Mouse (Mus musculus): ENCODE measurements at regions not wholly inside any gene's neighbourhood (a gene's known extent, or its start where the extent isn't known, plus 50 kb on each side); places are given as distances from the start of the nearest gene placed in this dataset.
"Not testable (repeated sequence)": the region's sequence is repeated elsewhere in the genome, so short reads cannot be mapped to it uniquely, and the experiment has no call there.

DNA sequence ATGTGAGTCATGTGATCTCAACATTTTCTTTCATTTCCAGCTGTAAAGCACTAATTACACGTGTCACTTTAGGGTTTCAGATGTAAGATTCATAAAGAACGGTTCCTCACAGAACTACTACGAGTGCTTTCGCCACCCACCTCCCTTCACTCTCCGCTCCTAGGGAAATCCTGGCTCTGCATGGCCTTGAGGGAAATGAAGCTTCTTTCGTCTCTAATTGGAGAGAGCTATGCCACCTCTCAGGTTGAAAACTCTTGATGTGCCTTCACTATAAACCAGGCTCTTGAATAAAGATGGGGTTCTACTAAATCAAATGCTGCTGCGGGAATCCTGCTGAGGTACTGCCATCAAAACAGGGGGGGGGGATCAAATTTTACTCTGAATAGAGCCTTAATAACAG is 686.0 kb upstream of the Hs3st1 start:
- Histone ChIP-seq H3K36me3 (ENCODE audit: control insufficient read depth, insufficient read depth, low read length) (no peaks in the 10 kb centered on the region), H3K4me3 (ENCODE audit: low read depth, low read length) (no peak overlapping the region), H3K9ac (ENCODE audit: low read depth, low read length) (no peak overlapping the region), H3K4me2 (ENCODE audit: low read depth, low read length) (no peak overlapping the region), H3K4me1 (ENCODE audit: control insufficient read depth, insufficient read depth, low read length) (no peaks in the 10 kb centered on the region), H3K9me3 (ENCODE audit: control insufficient read depth, low read length) (no peaks in the 10 kb centered on the region), H3K27ac (replicated peaks; ENCODE audit: low read depth, low read length) (no peak overlapping the region), H3K27me3 (replicated peaks; ENCODE audit: control insufficient read depth, insufficient read depth, low read length) (no peaks in the 10 kb centered on the region)
- 69% methylated on average over 7 of the region's 7 CpGs for WGBS
- ATAC-seq (ENCODE audit: low read depth) (no peak), DNase-seq (ENCODE audit: low spot score) (no peak)

DNA sequence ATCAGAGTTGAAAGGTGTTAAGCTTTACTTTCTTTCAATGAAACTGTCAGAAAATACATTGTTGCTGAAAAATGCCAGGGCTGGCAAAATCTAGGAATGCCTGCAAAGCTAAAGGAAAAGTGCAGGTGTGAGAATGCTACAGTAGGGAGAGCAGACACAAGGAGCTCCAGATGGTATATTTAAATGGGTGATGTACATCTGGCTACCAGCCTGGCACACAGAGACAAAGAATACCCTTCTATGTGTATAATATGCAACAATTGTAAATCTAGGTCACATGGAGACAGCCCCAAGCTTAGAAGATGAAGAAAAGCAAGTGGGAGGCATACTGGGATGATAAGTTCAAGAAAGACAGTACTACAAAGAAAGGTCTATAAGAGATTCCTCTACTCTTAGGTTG is 647.4 kb upstream of the Hs3st1 start:
- Histone ChIP-seq H3K36me3 (ENCODE audit: control insufficient read depth, insufficient read depth, low read length) (no peaks in the 10 kb centered on the region), H3K27ac (replicated peaks; ENCODE audit: low read depth, low read length) (no peak overlapping the region), H3K4me1 (ENCODE audit: control insufficient read depth, insufficient read depth, low read length) (no peaks in the 10 kb centered on the region), H3K27me3 (replicated peaks; ENCODE audit: control insufficient read depth, insufficient read depth, low read length) (no peaks in the 10 kb centered on the region), H3K9ac (ENCODE audit: low read depth, low read length) (no peak overlapping the region), H3K4me2 (ENCODE audit: low read depth, low read length) (no peak overlapping the region), H3K9me3 (ENCODE audit: control insufficient read depth, low read length) (no peaks in the 10 kb centered on the region), H3K4me3 (ENCODE audit: low read depth, low read length) (no peak overlapping the region)
- DNase-seq (ENCODE audit: low spot score) = no peak
- ATAC-seq (ENCODE audit: low read depth) = no peak

DNA sequence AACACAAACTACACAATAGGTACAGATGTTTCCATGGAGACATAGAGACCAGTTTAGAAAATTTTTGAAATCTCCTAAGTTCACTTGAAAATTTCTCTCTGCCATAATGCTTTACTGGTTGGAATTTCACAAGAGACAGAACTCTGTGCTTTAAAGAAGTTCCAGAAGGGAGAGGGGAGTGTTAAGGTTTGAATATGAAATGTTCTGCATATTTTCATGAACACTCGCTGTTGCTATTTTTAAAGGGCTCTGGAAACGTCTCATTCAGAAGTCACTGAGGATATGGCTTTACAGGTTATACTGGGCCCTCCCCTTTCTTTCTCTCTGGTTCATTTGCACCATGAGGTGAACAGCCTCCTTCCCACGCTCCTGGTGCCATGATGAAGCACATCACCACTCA is 639.5 kb upstream of the Hs3st1 start:
- Histone ChIP-seq H3K36me3 (ENCODE audit: control insufficient read depth, insufficient read depth, low read length) (no peaks in the 10 kb centered on the region), H3K4me2 (ENCODE audit: low read depth, low read length) (no peak overlapping the region), H3K27ac (replicated peaks; ENCODE audit: low read depth, low read length) (no peak overlapping the region), H3K9ac (ENCODE audit: low read depth, low read length) (no peak overlapping the region), H3K4me3 (ENCODE audit: low read depth, low read length) (no peak overlapping the region), H3K27me3 (replicated peaks; ENCODE audit: control insufficient read depth, insufficient read depth, low read length) (no peaks in the 10 kb centered on the region), H3K9me3 (ENCODE audit: control insufficient read depth, low read length) (no peaks in the 10 kb centered on the region), H3K4me1 (ENCODE audit: control insufficient read depth, insufficient read depth, low read length) (no peaks in the 10 kb centered on the region)
- ATAC-seq (ENCODE audit: low read depth) (no peak), DNase-seq (ENCODE audit: low spot score) (no peak)
- 66% methylated on average over 3 of the region's 3 CpGs for whole genome bisulfite sequencing

GRCm38 (mm10) chr5:40389591-40389990 is 634.3 kb upstream of the Hs3st1 start:
- Histone ChIP-seq H3K9ac (ENCODE audit: low read depth, low read length) (no peak overlapping the region), H3K4me2 (ENCODE audit: low read depth, low read length) (no peak overlapping the region)
- DNase-seq (ENCODE audit: low spot score) = no peak

DNA sequence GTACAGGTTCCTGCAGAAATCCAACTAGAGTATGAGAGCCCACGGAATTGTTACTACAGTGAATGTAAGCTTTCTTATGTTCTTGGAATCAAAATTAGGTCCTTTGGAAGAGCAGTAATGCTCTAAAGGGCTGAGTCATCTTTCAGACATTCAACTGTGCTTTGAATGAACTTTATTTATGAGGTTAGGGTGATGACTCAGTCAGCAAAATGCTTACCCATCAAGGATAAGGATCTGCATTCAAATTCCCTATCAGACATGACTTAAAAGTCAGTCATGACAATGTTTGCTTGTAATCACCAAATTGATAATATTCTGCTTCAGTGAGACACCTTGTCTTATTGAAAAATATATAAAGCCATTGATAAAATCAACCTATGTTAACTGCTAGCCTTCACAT is 611.7 kb upstream of the Hs3st1 start:
- Histone ChIP-seq H3K9me3 (ENCODE audit: control insufficient read depth, low read length) (no peaks in the 10 kb centered on the region), H3K27me3 (replicated peaks; ENCODE audit: control insufficient read depth, insufficient read depth, low read length) (no peaks in the 10 kb centered on the region), H3K4me3 (ENCODE audit: low read depth, low read length) (no peak overlapping the region), H3K4me1 (ENCODE audit: control insufficient read depth, insufficient read depth, low read length) (no peaks in the 10 kb centered on the region), H3K36me3 (ENCODE audit: control insufficient read depth, insufficient read depth, low read length) (no peaks in the 10 kb centered on the region), H3K4me2 (ENCODE audit: low read depth, low read length) (no peak overlapping the region), H3K9ac (ENCODE audit: low read depth, low read length) (no peak overlapping the region), H3K27ac (replicated peaks; ENCODE audit: low read depth, low read length) (no peak overlapping the region)
- WGBS = 77% methylated on average over 1 of the region's 1 CpGs
- no peak for ATAC-seq (ENCODE audit: low read depth)
- DNase-seq (ENCODE audit: low spot score) = no peak

More at GRCm38 (mm10) chr5:40389591-40389990, 634.3 kb upstream of the Hs3st1 start:
- no peaks in the 10 kb centered on the region for H3K4me1 ChIP-seq (ENCODE audit: control insufficient read depth, insufficient read depth, low read length)
- H3K36me3 ChIP-seq (ENCODE audit: control insufficient read depth, insufficient read depth, low read length) = no peaks in the 10 kb centered on the region
- no peaks in the 10 kb centered on the region for H3K9me3 ChIP-seq (ENCODE audit: control insufficient read depth, low read length)
- H3K27ac ChIP-seq (replicated peaks; ENCODE audit: low read depth, low read length) = no peak overlapping the region
- H3K27me3 ChIP-seq (replicated peaks; ENCODE audit: control insufficient read depth, insufficient read depth, low read length) = no peaks in the 10 kb centered on the region
- H3K4me3 ChIP-seq (ENCODE audit: low read depth, low read length) = no peak overlapping the region
- no peak for ATAC-seq (ENCODE audit: low read depth)

- 19% methylated on average over 1 of the region's 1 CpGs for WGBS
- Histone ChIP-seq H3K27ac (replicated peaks; ENCODE audit: low read depth, low read length) (no peak overlapping the region), H3K4me3 (ENCODE audit: low read depth, low read length) (no peak overlapping the region), H3K9ac (ENCODE audit: low read depth, low read length) (no peak overlapping the region), H3K4me1 (ENCODE audit: control insufficient read depth, insufficient read depth, low read length) (no peaks in the 10 kb centered on the region), H3K4me2 (ENCODE audit: low read depth, low read length) (no peak overlapping the region), H3K27me3 (replicated peaks; ENCODE audit: control insufficient read depth, insufficient read depth, low read length) (no peaks in the 10 kb centered on the region), H3K36me3 (ENCODE audit: control insufficient read depth, insufficient read depth, low read length) (no peaks in the 10 kb centered on the region), H3K9me3 (ENCODE audit: control insufficient read depth, low read length) (no peaks in the 10 kb centered on the region)
- ATAC-seq (ENCODE audit: low read depth) = 0 out of 2 replicates have a peak, but pooled peaks have one; percentile 57
- peak; percentile 20 for DNase-seq (ENCODE audit: low spot score)
These were observed 576.0 kb upstream of the Hs3st1 start for GRCm38 (mm10) chr5:40331237-40331636.

DNA sequence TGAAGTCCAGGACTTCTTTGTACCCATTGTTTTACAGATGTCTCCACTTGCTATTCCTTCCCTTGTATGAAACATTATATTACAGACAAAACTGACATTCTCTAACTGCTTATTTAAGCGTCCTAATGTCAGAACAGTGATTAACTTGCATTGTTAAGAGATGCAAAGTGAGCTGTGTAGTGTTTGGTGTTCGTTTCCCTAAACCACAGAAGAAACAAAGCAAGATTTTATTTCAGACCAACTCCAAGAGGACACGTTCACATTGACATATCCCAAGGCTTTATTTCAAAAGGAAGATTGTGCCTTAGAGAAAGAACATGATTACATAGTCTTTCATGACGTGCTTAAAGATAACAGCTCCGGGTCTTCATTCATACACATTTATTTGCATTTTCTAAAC is 553.2 kb upstream of the Hs3st1 start:
- no peaks in the 10 kb centered on the region for H3K27me3 ChIP-seq (replicated peaks; ENCODE audit: control insufficient read depth, insufficient read depth, low read length)
- no peak overlapping the region for H3K9ac ChIP-seq (ENCODE audit: low read depth, low read length)
- H3K4me2 ChIP-seq (ENCODE audit: low read depth, low read length) = no peak overlapping the region
- H3K27ac ChIP-seq (replicated peaks; ENCODE audit: low read depth, low read length) = no peak overlapping the region
- H3K4me1 ChIP-seq (ENCODE audit: control insufficient read depth, insufficient read depth, low read length) = no peaks in the 10 kb centered on the region
- ATAC-seq (ENCODE audit: low read depth) = no peak
- DNase-seq (ENCODE audit: low spot score) = no peak
- no peak overlapping the region for H3K4me3 ChIP-seq (ENCODE audit: low read depth, low read length)
- 72% methylated on average over 5 of the region's 5 CpGs for WGBS
- H3K36me3 ChIP-seq (ENCODE audit: control insufficient read depth, insufficient read depth, low read length) = no peaks in the 10 kb centered on the region
- H3K9me3 ChIP-seq (ENCODE audit: control insufficient read depth, low read length) = no peaks in the 10 kb centered on the region

DNA sequence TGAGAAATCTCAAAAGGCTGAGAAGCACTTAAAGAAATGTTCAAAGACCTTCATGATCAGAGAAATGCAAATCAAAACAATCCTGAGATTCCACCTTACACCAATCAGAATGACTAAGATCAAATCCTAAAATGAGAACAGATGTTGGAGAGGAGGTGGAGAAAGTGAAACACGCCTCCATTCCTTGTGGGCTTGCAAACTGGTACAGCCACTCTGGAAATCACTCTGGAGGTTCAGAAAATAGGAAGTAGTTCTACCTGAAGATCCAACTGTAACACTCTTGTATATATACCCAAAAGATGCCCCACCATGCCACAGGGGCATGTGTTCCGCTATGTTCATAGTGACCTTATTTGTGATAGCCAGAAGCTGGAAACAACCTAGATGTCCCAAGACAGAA is 549.5 kb upstream of the Hs3st1 start:
- H3K4me1 ChIP-seq (ENCODE audit: control insufficient read depth, insufficient read depth, low read length); DNase-seq (ENCODE audit: low spot score); H3K27ac ChIP-seq (replicated peaks; ENCODE audit: low read depth, low read length); H3K9me3 ChIP-seq (ENCODE audit: control insufficient read depth, low read length); H3K9ac ChIP-seq (ENCODE audit: low read depth, low read length); H3K4me2 ChIP-seq (ENCODE audit: low read depth, low read length); ATAC-seq (ENCODE audit: low read depth); H3K4me3 ChIP-seq (ENCODE audit: low read depth, low read length); H3K27me3 ChIP-seq (replicated peaks; ENCODE audit: control insufficient read depth, insufficient read depth, low read length); H3K36me3 ChIP-seq (ENCODE audit: control insufficient read depth, insufficient read depth, low read length): not testable (repeated sequence)
- 68% methylated on average over 2 of the region's 2 CpGs for WGBS

- no peaks in the 10 kb centered on the region for H3K27me3 ChIP-seq (replicated peaks; ENCODE audit: control insufficient read depth, insufficient read depth, low read length)
- DNase-seq (ENCODE audit: low spot score) (peak; percentile 9), ATAC-seq (ENCODE audit: low read depth) (no peak)
- H3K4me2 ChIP-seq (ENCODE audit: low read depth, low read length) = no peak overlapping the region
- no peaks in the 10 kb centered on the region for H3K9me3 ChIP-seq (ENCODE audit: control insufficient read depth, low read length)
- no peaks in the 10 kb centered on the region for H3K36me3 ChIP-seq (ENCODE audit: control insufficient read depth, insufficient read depth, low read length)
- H3K9ac ChIP-seq (ENCODE audit: low read depth, low read length) = no peak overlapping the region
- no peak overlapping the region for H3K4me3 ChIP-seq (ENCODE audit: low read depth, low read length)
- no peak overlapping the region for H3K27ac ChIP-seq (replicated peaks; ENCODE audit: low read depth, low read length)
- no peaks in the 10 kb centered on the region for H3K4me1 ChIP-seq (ENCODE audit: control insufficient read depth, insufficient read depth, low read length)
- 72% methylated on average over 3 of the region's 3 CpGs for WGBS
These were observed 539.8 kb upstream of the Hs3st1 start for GRCm38 (mm10) chr5:40294868-40295693.
